Mouse (Mus musculus): ENCODE measurements around the gene Ren1.

Ren1 gene

DNA sequence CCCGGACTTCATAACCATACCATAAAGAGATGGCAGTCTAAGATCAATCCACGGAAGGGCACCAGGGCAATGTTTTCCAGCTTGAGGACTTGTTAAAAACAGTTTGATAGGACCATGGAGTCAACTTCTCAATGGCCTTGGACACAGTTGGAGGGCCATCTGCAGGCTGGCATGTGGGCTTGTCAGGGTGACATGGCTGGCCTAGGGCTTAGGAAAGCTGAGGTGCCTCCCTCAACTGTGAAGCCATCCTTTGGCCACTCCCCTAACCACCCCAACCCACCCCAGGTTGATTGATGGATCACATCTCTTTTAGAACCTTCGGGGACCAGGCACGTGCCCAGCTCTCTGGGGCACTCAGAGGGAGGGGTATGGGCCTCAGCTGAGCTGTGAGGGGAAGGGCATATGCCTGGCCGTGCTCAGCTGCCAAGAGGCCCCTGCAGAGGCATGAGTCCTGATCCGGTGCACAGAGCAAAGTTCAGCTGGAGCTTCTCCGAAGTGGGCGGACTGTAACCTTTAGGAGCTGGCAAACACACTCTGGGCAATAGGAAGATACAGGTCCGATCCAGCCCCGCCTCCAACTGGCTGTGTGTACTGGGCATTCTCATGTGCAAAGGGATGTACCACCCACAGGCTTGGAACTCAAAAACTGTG lies 25.5 kb downstream of the Ren1 start:
- in situ Hi-C loops (cut with MboI, MseI): no loop called here

DNA sequence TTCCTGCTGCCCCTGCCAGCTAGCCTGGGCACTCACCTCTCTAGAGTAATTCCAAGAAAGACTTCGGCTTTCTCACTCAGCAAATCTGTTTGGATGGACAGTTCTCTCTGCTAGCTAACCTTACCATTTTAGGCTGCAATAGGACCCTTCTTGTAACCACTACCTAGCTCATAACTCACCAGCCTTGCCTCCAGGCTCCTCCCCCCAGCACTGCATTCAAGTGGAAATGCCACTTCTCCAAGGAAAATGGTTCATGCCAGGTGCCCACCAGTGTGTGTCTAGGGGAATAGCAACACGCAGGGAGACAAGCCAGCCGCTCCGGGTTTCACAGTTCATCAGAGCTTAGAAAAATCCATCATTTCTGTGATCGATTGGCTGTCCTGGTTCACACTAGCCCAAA lies 27.2 kb downstream of the Ren1 start:
- in situ Hi-C loops (cut with MboI, MseI): no loop called here

DNA sequence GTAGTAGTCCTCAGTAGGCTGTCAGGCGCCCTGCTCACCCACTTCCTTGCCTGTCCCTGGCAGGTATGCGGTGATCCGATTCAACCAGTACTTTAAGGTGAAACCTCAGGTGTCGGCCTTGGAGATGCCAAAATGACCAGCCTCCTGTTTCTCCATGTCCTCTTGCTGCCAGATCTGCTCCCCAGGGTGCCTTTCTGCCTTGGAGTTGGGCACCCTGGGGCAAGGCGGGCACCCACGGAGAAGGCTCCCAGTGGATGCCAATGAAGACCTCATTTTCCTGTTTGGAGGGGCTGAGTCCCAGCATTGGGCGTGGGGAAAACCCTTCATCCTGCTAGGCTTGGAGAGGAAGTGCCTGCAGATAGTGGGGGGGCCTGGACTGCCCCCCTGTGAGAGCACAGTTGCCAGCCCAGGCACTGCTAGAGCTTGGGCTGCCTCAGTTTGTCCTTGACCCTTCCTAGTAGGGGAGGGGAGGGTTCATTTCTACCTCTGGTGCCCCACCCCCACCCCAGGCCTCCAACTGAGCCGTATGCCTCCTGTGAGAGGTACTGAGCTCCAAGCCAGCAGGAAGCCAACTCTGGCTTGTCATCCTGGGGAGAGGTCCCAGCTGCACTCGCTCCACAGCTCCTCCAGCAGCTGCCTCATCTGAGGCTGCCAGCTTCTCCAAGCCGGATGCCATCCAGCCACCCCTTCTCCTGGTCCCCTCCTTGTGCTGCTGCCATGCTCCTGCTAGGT lies 29.1 kb downstream of the Ren1 start:
- in situ Hi-C loops (cut with MboI, MseI): no loop called here

DNA sequence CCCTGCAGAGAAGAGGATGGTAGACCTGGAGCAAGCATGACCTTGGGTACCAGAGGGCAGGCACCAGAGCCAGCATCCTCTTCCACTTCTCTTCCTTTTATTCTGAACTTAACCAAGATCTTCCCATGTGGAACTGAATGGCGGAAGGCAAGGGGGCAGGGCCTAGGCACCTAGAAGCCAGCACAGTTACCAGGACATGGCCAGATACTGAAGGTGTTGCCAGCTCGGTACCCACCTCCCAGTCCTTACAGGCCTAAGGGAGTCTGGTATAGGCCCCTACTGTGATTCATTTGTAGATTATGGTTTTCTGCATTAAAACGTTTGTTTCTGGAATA lies 29.6 kb downstream of the Ren1 start:
- in situ Hi-C loops (cut with MboI, MseI): no loop called here

DNA sequence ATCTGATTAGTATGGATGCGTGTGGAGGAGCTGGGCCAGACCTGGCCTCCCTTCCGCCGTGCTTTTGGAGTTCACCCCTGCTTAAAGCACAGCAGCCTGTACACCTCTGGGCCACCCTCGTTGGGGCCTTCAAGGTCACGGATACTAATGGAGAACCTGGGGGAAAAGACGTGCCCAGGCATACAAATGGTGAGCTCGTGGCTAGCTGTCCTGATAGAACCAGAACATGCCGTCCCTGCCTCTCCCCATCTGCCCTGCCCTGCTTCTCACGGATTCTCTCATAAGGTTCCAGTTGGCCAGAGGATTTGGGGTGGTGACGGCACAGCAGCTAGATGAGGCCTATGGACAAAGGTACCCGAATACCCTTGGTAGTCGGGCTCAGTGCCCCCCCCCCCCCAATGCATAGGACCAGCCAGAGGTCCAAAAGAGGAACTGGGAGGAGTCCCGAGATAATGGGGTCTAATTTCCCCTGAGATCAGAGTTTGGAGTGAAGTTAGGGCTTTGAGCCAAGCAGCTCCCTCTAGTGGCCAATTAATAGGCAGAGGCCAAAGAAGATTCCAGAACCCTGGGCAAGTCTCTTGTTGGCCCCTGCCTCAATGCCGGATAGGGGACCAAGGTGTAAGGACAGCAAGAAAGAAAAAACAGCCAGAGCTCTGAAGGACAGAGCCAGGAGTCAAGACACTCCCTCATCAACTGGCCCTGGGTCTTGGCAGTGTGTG lies 30.2 kb downstream of the Ren1 start:
- in situ Hi-C loops (cut with MboI, MseI): no loop called here

DNA sequence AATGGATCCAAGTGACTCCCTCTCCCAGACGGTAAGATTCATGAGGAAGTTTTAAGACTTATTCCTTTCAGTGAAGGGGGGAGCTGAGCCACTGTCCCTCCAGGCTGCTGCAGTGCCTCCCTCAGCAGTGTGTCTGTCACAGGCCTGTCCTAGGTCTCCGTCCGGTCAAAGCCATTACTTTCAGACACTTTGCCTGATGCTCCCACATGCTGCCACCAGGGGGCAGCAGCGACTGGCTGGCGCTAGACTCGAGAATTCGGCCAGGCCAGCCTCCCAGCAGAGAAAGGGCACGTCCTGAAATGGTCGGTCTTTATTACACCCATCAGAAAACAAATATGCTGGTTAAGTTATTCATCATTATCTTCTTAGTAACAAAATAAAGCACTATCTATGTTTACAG lies 31.7 kb downstream of the Ren1 start:
- in situ Hi-C loops (cut with MboI, MseI): no loop called here

DNA sequence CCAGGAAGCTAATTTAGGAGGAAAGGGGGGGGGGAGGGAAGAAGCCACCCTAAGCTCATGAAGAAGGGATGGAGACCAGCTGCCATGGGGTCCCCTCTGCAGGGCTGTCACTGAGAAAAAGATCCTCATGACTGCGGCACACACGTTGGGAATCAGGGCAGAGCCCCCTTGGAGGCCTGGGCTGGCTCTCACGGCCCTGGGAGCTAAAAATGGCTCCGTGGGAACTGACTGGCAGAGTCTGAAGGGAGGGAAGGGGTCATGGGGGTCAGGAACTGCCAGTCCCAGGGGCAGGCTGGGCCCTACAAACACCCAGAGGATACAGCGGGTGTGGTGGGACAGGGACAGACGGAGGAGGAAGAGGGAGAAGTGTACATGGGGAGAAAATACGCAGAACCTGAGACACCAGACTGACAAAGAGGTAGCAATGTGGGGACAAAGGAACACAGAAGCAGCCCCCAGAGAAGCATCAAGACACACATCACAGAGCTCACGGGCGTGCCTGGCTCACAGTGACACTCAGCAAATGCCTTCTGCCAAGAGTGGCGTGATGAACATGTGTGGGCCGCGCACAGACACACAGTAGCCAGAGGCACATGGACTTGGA lies 32.3 kb downstream of the Ren1 start:
- in situ Hi-C loops (cut with MboI, MseI): no loop called here

DNA sequence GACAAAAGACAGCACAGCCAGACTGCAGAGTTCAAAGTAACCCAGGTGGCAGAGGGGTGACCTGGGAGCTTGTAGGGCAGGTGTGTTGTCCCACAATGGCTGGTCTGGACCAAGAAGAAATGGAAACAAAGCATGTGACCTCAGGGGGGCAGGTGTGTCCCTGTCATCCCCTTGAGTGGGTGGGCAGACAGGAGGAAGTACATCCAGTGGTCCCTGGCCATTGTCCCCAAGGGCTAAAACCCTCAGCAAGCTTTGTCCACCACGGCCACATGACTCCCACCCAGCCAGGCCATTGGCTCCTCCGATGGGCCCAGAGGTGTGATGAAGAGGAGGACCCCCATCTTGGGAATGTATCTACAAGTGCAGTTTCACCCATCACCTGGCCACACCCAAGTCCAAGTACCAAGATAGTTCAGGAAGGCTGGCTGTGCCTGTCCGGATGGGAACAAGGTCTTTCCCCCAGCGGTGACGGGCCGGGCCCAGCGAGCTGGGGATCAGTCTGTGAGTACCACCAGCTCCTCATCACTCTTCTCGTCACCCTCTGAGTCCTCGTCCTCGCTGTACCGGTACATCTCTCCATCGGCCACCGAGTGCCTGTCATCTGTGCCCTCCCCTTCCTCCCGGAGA lies 33.0 kb downstream of the Ren1 start:
- in situ Hi-C loops (cut with MboI, MseI): no loop called here

DNA sequence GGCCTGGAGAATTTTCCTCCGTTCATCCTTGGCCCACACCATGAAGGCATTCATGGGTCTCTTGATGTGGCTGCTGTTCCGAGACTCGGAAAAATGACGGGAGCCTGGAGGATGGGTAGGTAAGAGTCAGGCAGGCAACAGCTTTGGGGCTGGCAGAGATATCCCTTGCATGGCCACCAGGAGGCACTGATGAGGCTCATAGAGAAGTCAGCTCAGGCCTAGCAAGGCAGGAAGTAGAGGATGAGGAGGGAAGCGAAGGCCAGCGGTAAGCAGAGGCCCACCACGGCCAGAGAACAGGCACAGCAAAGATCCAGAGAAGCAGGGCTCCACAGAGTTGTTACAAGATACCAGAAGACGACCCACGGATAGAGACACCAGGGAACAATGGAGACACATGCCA lies 35.2 kb downstream of the Ren1 start:
- in situ Hi-C loops (cut with MboI, MseI): loop anchor here (5.0 kb wide), 1 partner anchor 217 kb away; no protein-coding TSS in a partner anchor

DNA sequence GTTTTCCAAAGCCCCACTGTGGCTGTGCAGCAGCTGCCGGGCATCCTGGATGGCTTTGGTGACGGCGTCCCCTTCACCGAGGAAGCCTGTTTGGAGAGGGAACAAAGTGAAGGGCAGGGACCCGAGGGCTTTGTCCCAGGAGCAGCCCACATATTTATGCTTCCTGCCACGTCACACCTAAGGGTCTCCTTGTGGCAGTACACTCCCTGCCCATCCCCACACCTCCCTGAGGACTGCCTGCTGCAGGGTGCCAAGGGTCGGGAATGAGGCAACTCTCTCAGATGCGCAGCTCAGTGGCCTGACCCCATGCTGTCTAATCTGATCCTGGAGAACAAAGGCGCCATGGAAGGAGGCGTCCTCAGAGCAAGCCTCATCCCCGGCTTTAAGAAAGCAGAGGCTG lies 35.9 kb downstream of the Ren1 start:
- in situ Hi-C loops (cut with MboI, MseI): loop anchor here (5.0 kb wide), 1 partner anchor 216 kb away; no protein-coding TSS in a partner anchor

DNA sequence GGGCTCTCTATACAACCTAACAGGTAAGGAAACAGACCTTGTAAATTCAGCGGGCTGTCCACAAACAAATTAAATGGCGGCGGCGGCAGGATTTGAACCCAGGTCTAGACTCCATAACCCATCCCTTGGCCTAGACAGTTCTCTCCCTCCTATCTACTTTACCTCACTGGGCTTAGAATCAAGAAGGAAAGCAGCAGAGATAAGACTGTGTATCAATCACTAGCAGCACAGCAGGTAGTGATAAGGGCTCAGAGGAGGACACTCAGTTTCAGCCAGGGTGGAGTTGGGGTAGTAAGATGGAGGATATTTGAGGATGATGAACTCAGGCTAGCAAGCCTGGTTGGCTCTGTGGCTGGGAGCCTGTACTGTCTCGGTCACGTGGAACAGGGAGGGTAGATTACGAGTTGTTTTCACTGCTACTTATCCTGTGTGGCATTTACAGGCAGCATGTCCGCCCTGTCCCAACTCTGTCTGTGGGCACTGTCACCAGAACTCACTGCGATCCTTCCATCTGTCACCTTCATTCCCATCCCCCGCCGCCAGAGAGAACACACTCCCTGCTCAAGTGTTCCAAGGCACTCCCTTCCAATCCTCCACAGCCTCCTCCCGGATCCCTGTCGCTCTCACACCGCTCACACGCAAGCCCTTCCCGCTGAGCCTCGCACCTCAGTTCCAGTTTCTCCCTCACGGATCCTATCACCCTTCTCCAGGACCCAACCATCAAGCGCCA lies 37.4 kb downstream of the Ren1 start:
- in situ Hi-C loops (cut with MboI, MseI): loop anchor here (5.0 kb wide), 1 partner anchor 215 kb away; no protein-coding TSS in a partner anchor

DNA sequence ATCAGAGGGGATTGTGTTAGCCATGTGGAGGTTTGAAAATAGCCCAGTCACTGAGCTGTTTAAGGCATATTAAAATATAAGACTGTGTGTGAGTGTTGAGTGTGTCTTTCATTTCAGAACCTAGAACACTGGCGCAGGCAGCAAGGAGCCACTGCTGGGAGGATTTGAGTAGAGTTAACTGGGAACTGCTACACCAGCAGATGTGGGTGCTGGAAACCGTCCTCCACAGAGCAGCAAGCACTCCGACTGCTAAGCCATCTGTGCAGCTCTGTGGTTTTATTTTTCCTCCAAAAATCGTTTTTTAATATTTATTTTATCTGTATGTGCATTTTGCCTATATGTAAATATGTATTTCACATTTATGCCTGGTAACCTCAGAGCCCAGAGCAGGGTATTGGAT lies 44.4 kb downstream of the Ren1 start:
- in situ Hi-C loops (cut with MboI, MseI): no loop called here

DNA sequence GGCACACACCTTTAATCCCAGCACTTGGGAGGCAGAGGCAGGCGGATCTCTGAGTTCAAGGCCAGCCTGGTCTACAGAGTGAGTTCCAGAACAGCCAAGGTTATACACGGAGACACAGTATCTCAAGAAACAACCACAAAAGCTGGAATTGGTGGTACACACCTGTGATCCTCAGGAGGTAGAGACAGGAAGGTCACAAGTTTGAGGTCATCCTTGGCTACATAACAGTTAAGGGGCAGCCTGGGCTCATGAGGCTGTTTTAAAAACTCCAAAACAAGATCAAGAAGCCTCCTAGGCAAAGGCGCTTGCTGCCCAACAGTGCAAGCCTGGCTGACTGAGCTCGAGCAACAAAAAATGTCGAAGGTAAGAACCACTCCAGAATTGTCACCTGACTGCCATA lies 46.4 kb downstream of the Ren1 start:
- in situ Hi-C loops (cut with MboI, MseI): no loop called here

DNA sequence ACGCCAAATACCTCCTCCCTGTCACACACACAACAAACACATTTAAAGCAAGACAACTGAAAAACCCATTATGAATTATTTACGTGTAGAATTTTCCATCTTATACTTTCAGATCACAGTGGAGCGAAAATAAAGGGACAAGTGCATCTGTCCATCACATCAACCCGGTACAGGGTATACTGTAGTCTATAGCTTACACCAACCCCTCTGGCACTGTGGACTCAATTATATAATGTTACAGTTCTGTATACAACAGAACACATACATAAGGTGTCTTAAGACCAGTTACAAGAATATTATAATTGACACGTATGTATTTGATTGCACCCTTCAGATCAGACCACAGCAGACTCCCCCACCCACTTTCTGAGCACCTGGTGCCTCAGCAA lies 46.8 kb downstream of the Ren1 start:
- in situ Hi-C loops (cut with MboI, MseI): no loop called here

DNA sequence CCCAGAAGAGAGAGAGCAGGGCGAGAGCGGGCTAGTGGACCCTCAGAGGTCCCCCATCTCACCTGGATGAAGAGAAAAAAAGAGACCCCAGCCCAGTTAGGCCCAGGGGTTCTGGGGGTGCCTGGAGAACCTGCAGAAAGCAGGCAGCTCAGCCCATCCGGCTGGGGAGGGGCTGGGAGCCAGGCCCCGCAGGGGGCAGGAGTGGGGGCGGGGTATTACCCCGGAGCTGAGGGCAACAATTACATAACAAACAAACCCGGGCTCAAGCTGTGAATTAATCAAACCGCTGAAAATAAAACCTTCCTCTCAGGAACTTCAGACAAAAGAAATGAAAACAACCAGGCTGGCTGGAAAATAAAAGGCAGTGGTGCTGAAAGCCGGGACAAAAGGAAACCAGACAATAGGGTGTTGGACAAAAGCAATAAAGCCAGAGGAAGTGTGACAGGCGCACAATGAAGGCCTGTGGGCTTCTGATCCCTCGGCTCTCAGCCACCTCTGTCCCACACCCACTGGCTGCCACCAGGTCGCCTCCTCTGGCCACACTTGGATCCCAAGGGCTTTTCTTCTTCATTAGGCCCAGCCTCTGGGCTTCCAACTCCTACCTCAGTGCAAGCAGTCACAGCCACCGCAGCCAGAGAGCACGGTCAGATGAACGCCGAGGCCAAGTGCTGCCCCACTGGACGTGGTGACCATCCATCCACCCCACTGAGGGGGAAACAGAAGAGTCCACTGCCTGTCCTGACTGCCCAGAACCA lies 47.4 kb downstream of the Ren1 start:
- in situ Hi-C loops (cut with MboI, MseI): no loop called here

DNA sequence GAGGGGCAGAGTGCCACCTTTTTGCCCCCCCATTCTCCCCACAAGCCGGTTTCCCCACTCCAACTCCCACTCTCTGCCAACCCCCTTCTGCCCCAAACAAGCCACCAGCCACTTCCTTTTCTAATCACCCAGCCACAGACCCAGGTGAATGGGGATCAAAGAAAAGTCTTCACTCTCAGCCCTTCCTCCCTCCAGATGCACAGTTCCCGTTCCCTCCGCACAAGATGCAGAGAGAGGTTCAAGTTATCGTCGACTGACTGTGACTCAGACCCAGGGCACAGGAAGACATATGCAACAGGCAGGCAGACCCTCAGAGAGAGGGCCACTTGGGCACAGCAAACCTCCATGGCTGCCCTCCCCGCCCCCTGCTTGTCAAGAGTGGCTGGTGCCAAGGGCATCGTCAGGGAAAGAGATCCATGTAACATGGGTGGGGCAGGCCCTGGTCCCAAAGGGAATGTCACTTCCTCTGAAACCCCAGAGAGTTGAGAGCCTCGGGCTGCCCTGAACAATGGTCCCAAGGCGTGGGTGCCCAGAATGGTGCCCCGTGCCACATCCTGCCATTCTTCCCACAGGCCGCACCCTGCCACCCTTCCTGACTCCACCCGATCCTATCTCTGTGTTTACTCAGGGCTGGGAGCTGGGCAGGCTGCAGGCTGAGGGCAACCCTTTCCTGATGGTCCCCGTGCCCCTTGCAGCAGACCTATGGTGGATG lies 49.9 kb downstream of the Ren1 start:
- in situ Hi-C loops (cut with MboI, MseI): no loop called here

DNA sequence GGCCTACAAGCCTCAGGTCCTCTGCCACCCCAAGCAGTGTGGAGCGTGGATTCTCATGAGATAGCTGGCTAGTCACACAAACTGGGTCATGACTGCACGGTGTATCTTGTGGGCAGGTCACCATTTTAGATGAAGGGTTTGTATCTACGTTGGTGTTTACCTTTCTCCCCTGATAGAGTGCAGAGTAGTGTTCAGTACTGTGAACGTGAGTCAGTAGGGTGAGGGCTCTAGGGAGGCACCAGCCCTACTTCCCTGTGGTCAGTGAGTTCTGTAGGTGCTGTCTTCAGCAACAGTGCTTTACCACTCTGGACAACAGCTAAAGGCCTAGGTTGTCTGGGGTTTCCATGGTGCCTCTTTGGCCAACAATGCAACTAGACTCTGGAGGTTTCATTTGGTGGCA lies 53.7 kb downstream of the Ren1 start:
- in situ Hi-C loops (cut with MboI, MseI): no loop called here

DNA sequence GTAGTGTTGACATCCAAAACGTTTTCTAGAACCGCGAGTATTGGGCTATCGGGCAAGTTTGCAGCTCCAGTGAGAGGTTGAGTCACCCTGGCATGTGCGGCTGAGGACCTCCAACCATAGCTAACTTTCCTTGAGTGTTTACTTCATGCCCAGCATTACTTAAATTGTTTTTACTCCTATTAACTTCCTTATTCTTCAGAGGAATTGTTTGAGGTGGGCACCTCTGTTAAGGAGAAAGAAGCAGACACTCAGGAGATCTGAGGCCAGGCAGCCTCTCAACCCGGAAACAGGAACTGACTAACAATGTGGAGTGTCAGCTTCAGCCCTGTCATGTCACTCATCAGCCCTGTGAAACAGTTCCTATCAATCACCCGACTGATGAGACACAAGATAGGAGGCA lies 56.3 kb downstream of the Ren1 start:
- in situ Hi-C loops (cut with MboI, MseI): no loop called here

DNA sequence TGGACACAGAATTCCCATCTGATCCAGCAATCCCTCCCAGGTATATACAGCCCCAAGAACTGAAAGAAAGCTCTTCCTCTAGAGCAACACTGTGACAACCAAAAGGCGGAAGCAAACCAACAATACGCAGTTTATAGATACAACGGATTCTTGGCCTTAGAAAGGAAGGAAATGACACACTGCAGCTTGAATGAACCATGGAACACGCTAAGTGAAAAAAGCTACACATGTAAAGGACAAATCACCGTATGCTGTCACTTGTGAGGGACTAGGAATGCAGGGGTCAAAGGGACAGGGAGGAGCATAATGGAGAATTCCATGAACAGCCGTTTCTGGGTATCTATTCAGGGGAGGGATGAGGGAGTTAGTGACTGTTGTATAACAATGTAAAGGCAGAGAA lies 57.1 kb downstream of the Ren1 start:
- in situ Hi-C loops (cut with MboI, MseI): no loop called here

DNA sequence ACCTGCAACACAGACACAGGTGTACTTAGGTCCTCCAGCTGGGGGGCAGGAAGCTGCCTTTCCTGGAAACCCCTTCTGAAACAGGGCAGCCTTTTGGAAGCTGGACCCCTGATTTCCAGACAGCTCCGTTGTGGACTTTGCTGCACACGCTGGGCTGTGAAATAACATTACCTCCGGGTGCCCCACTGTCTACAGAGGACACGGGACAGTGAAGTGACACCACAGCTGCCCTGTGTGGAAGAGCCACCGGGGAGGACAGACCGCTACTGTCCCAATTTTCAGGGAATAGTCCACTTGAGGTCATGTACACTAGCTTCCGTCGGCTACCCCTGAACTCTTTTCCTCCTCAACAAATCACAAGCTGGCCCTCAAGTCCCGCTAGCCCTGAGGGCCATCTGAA lies 58.0 kb downstream of the Ren1 start:
- in situ Hi-C loops (cut with MboI, MseI): no loop called here
